Mouse (Mus musculus): ENCODE measurements around the gene Rspo1.
A peak's percentile ranks its signal among the peaks of the same experiment; 100 is the strongest.

Rspo1 gene

GRCm38 (mm10) chr4:125029891-125030614 lies 43.8 kb downstream of the Rspo1 start:
- DNase-seq (ENCODE audit: low read depth), result peak; percentile 94

DNA sequence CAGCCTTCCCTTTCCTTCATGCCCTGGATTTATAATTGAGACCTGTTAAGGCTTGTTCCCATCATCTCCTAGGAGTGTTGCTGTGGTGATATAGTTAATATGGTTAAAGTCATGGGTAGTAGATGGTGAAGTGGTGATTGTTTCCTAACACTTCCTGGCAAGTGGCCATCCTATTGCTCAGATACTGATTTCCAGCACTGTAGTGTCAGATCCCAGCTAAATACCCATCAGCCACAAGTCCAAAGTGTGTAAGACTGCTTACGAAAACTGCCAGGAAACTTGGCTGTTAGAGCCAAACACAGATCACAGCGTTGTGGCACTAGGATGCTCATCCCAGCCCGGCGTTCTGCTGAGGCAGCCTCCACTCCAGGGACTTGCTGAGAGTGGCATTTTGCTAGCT lies 48.1 kb downstream of the Rspo1 start:
- DNase-seq (ENCODE audit: low read depth), result peak; percentile 66

DNA sequence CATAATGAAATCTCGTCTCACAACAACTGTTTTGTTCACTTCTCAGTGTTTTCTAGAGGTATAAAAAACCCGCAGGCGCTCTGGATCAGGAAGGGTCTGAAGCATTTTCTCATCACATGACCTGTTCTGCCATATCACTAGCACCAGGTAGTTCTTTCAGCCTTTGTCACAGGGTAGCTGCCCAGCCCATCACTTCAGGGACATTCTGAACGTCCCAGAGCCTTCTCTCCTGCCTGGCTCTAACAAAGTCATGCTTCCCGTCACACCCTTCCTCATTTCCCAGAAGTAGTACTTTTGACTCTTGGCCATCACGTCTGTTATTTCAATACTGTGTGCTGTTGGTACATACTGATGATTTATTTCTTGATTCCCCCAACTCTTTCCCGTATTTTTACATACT lies 58.2 kb downstream of the Rspo1 start:
- no peak for DNase-seq (ENCODE audit: low read depth)

- DNase-seq (ENCODE audit: low read depth), result no peak
These were observed 69.2 kb downstream of the Rspo1 start for GRCm38 (mm10) chr4:125055385-125055784.

DNA sequence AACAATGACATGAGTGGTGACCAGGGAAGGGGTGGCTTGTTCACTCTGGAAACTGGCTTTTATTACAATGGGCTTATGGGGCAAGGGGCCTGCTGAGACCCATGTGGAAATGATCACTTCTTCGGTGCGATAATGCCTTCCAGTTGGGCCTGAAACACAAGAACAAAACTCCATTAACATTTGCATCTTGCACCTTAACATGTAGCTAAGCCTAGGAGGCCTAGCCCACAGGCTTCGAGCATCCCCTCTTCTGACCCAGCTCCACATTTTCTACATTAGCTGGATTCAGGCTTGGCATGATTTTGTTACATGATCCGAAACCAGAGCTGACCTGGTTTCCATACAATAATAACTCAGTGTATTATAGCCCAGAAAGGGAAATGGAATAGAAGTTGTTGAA lies 70.2 kb downstream of the Rspo1 start:
- DNase-seq (ENCODE audit: low read depth), result no peak

GRCm38 (mm10) chr4:125057273-125057672 lies 71.0 kb downstream of the Rspo1 start:
- DNase-seq (ENCODE audit: low read depth), result no peak

- no peak for DNase-seq (ENCODE audit: low read depth)
These were observed 71.8 kb downstream of the Rspo1 start for GRCm38 (mm10) chr4:125058033-125058432.
